Mouse (Mus musculus): ENCODE measurements at regions not wholly inside any gene's neighbourhood (a gene's known extent, or its start where the extent isn't known, plus 50 kb on each side); places are given as distances from the start of the nearest gene placed in this dataset.

- Histone ChIP-seq H3K27me3 (ENCODE audit: control insufficient read depth, insufficient read depth, low read length) (no peaks in the 10 kb centered on the region), H3K9ac (replicated peaks; ENCODE audit: low read depth, low read length) (no peak overlapping the region), H3K4me3 (ENCODE audit: low read depth, low read length) (no peak overlapping the region), H3K27ac (ENCODE audit: low read depth, low read length) (no peak overlapping the region), H3K36me3 (ENCODE audit: control insufficient read depth, insufficient read depth, low read length) (no peaks in the 10 kb centered on the region), H3K4me1 (ENCODE audit: control insufficient read depth, insufficient read depth, low read length) (no peaks in the 10 kb centered on the region), H3K9me3 (ENCODE audit: control insufficient read depth, low read length) (peaks cover 5% of the 10 kb centered on the region; the same call in 1 of the 2 replicates), H3K4me2 (ENCODE audit: low read depth, low read length) (no peak overlapping the region)
- WGBS = 45% methylated on average over 12 of the region's 12 CpGs
- no peak for ATAC-seq (ENCODE audit: low read depth)
Measured at GRCm38 (mm10) chr5:111869011-111869410, 135.3 kb downstream of the Gm26897 start.

DNA sequence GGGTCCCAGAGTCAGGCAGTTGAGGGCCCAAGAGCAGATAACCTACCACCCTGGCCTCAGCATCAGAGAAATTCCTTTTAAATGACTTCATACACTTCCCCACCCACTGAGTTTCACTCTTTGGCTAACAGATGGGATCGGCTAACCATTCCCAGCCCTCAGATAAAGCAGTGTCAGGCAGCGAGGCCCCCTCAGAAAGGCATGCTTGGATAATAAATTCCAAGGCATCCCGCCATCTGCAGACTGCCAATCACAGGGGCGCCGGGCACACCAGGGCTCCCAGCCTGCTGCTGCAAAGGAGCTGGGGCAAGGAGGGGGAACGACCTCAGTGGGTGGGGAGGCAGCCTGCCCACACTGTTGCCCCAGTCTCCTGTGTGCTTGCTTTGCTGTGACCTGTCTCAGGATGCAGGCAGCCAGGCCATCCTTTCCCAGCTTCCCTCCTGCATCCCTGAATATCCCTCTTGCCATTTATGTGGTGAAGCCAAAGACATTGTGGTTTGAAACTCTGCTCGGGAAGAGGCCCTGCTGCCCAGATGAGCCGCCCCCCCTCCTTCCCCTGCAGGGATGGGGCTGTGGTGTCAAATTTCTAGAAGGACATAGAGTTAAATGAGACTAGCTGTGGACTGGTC is 143.6 kb downstream of the Gm26897 start:
- H3K27ac ChIP-seq (ENCODE audit: low read depth, low read length) = no peak overlapping the region
- H3K36me3 ChIP-seq (ENCODE audit: control insufficient read depth, insufficient read depth, low read length) = no peaks in the 10 kb centered on the region
- peaks cover 8% of the 10 kb centered on the region; the same call in 1 of the 2 replicates for H3K4me1 ChIP-seq (ENCODE audit: control insufficient read depth, insufficient read depth, low read length)
- H3K9me3 ChIP-seq (ENCODE audit: control insufficient read depth, low read length) = no peaks in the 10 kb centered on the region
- no peak overlapping the region for H3K9ac ChIP-seq (replicated peaks; ENCODE audit: low read depth, low read length)
- WGBS = 9% methylated on average over 8 of the region's 8 CpGs
- H3K4me3 ChIP-seq (ENCODE audit: low read depth, low read length) = no peak overlapping the region
- ATAC-seq (ENCODE audit: low read depth) = no peak
- no peaks in the 10 kb centered on the region for H3K27me3 ChIP-seq (ENCODE audit: control insufficient read depth, insufficient read depth, low read length)
- H3K4me2 ChIP-seq (ENCODE audit: low read depth, low read length) = no peak overlapping the region

GRCm38 (mm10) chr5:111879044-111879443 is 145.3 kb downstream of the Gm26897 start:
- H3K4me3 ChIP-seq (ENCODE audit: low read depth, low read length) = no peak overlapping the region
- no peak for ATAC-seq (ENCODE audit: low read depth)
- no peaks in the 10 kb centered on the region for H3K36me3 ChIP-seq (ENCODE audit: control insufficient read depth, insufficient read depth, low read length)
- H3K4me2 ChIP-seq (ENCODE audit: low read depth, low read length) = no peak overlapping the region
- H3K27me3 ChIP-seq (ENCODE audit: control insufficient read depth, insufficient read depth, low read length) = no peaks in the 10 kb centered on the region
- no peak overlapping the region for H3K9ac ChIP-seq (replicated peaks; ENCODE audit: low read depth, low read length)
- peaks cover 8% of the 10 kb centered on the region; the same call in 1 of the 2 replicates for H3K4me1 ChIP-seq (ENCODE audit: control insufficient read depth, insufficient read depth, low read length)
- H3K27ac ChIP-seq (ENCODE audit: low read depth, low read length) = no peak overlapping the region
- H3K9me3 ChIP-seq (ENCODE audit: control insufficient read depth, low read length) = no peaks in the 10 kb centered on the region

GRCm38 (mm10) chr5:111880268-111880667 is 146.5 kb downstream of the Gm26897 start:
- H3K4me2 ChIP-seq (ENCODE audit: low read depth, low read length) = no peak overlapping the region
- no peak for ATAC-seq (ENCODE audit: low read depth)
- no peak overlapping the region for H3K4me3 ChIP-seq (ENCODE audit: low read depth, low read length)
- H3K9me3 ChIP-seq (ENCODE audit: control insufficient read depth, low read length) = no peaks in the 10 kb centered on the region
- no peaks in the 10 kb centered on the region for H3K36me3 ChIP-seq (ENCODE audit: control insufficient read depth, insufficient read depth, low read length)
- no peaks in the 10 kb centered on the region for H3K27me3 ChIP-seq (ENCODE audit: control insufficient read depth, insufficient read depth, low read length)
- H3K9ac ChIP-seq (replicated peaks; ENCODE audit: low read depth, low read length) = no peak overlapping the region
- H3K4me1 ChIP-seq (ENCODE audit: control insufficient read depth, insufficient read depth, low read length) = peaks cover 8% of the 10 kb centered on the region; the same call in 1 of the 2 replicates
- H3K27ac ChIP-seq (ENCODE audit: low read depth, low read length) = no peak overlapping the region
- WGBS = 70% methylated on average over 2 of the region's 2 CpGs

GRCm38 (mm10) chr5:111881517-111881916 is 147.8 kb downstream of the Gm26897 start:
- Histone ChIP-seq H3K9ac (replicated peaks; ENCODE audit: low read depth, low read length) (no peak overlapping the region), H3K4me1 (ENCODE audit: control insufficient read depth, insufficient read depth, low read length) (peaks cover 13% of the 10 kb centered on the region; the same call in 1 of the 2 replicates), H3K9me3 (ENCODE audit: control insufficient read depth, low read length) (no peaks in the 10 kb centered on the region), H3K27ac (ENCODE audit: low read depth, low read length) (no peak overlapping the region), H3K4me3 (ENCODE audit: low read depth, low read length) (no peak overlapping the region), H3K36me3 (ENCODE audit: control insufficient read depth, insufficient read depth, low read length) (no peaks in the 10 kb centered on the region), H3K27me3 (ENCODE audit: control insufficient read depth, insufficient read depth, low read length) (no peaks in the 10 kb centered on the region), H3K4me2 (ENCODE audit: low read depth, low read length) (no peak overlapping the region)
- ATAC-seq (ENCODE audit: low read depth) = no peak
- WGBS = 40% methylated on average over 5 of the region's 5 CpGs

DNA sequence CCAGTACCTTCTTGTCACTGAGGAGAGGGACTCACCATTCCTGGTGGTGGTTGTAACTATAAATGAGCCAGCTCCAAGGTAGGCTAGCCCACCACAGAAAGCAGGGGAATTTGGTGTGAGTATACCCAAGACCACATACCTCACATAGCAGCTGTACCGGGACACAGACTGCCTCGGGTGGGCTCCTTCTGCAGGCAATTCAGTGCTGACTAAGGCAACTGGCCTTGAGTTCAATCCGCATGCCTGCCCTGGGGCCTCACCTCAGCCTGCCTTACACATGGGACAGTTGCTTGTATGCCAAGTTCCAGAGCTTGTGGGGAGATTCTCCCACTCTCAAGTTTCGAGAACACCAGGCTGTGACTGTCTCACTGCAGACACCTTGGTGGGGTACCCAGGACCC is 153.6 kb downstream of the Gm26897 start:
- no peak overlapping the region for H3K4me2 ChIP-seq (ENCODE audit: low read depth, low read length)
- WGBS = 71% methylated on average over 4 of the region's 4 CpGs
- H3K9me3 ChIP-seq (ENCODE audit: control insufficient read depth, low read length) = no peaks in the 10 kb centered on the region
- ATAC-seq (ENCODE audit: low read depth) = no peak
- H3K27ac ChIP-seq (ENCODE audit: low read depth, low read length) = no peak overlapping the region
- H3K36me3 ChIP-seq (ENCODE audit: control insufficient read depth, insufficient read depth, low read length) = no peaks in the 10 kb centered on the region
- H3K4me3 ChIP-seq (ENCODE audit: low read depth, low read length) = no peak overlapping the region
- no peak overlapping the region for H3K9ac ChIP-seq (replicated peaks; ENCODE audit: low read depth, low read length)
- H3K27me3 ChIP-seq (ENCODE audit: control insufficient read depth, insufficient read depth, low read length) = no peaks in the 10 kb centered on the region
- 0 out of 2 replicates have a peak, but pooled peaks cover 12% of the 10 kb centered on the region for H3K4me1 ChIP-seq (ENCODE audit: control insufficient read depth, insufficient read depth, low read length)

- Histone ChIP-seq H3K9me3 (ENCODE audit: control insufficient read depth, low read length) (no peaks in the 10 kb centered on the region), H3K4me1 (ENCODE audit: control insufficient read depth, insufficient read depth, low read length) (peaks cover 29% of the 10 kb centered on the region), H3K4me2 (ENCODE audit: low read depth, low read length) (no peak overlapping the region), H3K27ac (ENCODE audit: low read depth, low read length) (no peak overlapping the region), H3K27me3 (ENCODE audit: control insufficient read depth, insufficient read depth, low read length) (no peaks in the 10 kb centered on the region), H3K9ac (replicated peaks; ENCODE audit: low read depth, low read length) (no peak overlapping the region), H3K4me3 (ENCODE audit: low read depth, low read length) (no peak overlapping the region), H3K36me3 (ENCODE audit: control insufficient read depth, insufficient read depth, low read length) (no peaks in the 10 kb centered on the region)
- ATAC-seq (ENCODE audit: low read depth) = no peak
- WGBS = 45% methylated on average over 7 of the region's 7 CpGs
Measured at GRCm38 (mm10) chr5:111890800-111891199, 157.1 kb downstream of the Gm26897 start.

DNA sequence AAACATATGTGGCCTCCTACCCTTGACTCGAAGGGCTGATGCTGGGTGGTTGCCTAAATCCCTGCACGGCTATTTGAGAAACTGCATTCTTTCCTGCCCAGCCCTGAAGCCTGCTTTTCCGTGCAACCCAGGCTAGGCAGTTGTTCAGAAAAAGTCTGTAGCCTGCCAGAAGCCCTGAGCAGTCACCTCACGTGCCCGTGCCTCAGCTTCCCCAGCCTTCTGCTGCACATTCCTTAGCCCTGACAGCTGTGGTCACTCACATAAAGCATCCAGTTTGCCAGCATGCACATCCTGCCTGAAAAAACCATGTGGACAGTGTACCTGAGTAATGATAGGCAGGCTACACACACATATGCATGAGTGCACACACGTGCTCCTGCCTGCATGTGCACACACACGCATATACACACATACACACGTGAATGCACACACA is 157.6 kb downstream of the Gm26897 start:
- WGBS = 72% methylated on average over 8 of the region's 8 CpGs

DNA sequence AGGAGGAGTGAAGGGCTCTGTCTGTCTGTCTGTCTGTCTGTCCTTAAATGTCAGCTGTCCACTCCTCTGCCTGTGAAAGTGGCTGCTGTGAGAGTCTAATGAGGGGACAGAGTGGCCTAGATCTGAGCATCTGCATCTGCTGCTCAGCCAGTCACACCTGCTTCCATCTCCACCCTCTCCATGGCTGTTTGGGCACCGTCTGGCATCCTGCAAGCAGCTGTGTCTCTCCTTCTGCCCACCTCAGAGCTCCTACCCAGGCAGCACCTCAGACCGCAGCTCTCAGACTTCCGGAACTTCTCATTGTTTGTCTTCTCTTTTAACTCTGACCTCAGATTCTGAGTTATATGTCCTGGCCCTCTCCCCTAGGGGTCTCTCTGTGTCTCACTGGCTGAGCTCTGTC is 159.2 kb downstream of the Gm26897 start:
- H3K9me3 ChIP-seq (ENCODE audit: control insufficient read depth, low read length) = no peaks in the 10 kb centered on the region
- no peak overlapping the region for H3K4me2 ChIP-seq (ENCODE audit: low read depth, low read length)
- no peak overlapping the region for H3K4me3 ChIP-seq (ENCODE audit: low read depth, low read length)
- no peaks in the 10 kb centered on the region for H3K27me3 ChIP-seq (ENCODE audit: control insufficient read depth, insufficient read depth, low read length)
- 46% methylated on average over 3 of the region's 3 CpGs for WGBS
- H3K36me3 ChIP-seq (ENCODE audit: control insufficient read depth, insufficient read depth, low read length) = no peaks in the 10 kb centered on the region
- peaks cover 27% of the 10 kb centered on the region for H3K4me1 ChIP-seq (ENCODE audit: control insufficient read depth, insufficient read depth, low read length)
- no peak overlapping the region for H3K9ac ChIP-seq (replicated peaks; ENCODE audit: low read depth, low read length)
- no peak for ATAC-seq (ENCODE audit: low read depth)
- no peak overlapping the region for H3K27ac ChIP-seq (ENCODE audit: low read depth, low read length)

More for the DNA sequence above, 157.6 kb downstream of the Gm26897 start:
- no peak overlapping the region for H3K4me3 ChIP-seq (ENCODE audit: low read depth, low read length)
- no peak overlapping the region; the same call in 1 of the 2 replicates for H3K27ac ChIP-seq (ENCODE audit: low read depth, low read length)
- no peak for ATAC-seq (ENCODE audit: low read depth)
- no peak overlapping the region for H3K9ac ChIP-seq (replicated peaks; ENCODE audit: low read depth, low read length)
- H3K9me3 ChIP-seq (ENCODE audit: control insufficient read depth, low read length) = no peaks in the 10 kb centered on the region
- H3K36me3 ChIP-seq (ENCODE audit: control insufficient read depth, insufficient read depth, low read length) = no peaks in the 10 kb centered on the region
- H3K4me1 ChIP-seq (ENCODE audit: control insufficient read depth, insufficient read depth, low read length) = peaks cover 25% of the 10 kb centered on the region
- H3K4me2 ChIP-seq (ENCODE audit: low read depth, low read length) = no peak overlapping the region
- no peaks in the 10 kb centered on the region for H3K27me3 ChIP-seq (ENCODE audit: control insufficient read depth, insufficient read depth, low read length)
